In genomic region chr7:70367591-70368267, GRCm38 (mm10) we compare ENCODE assay signal across 8 mouse cellular contexts. TPM values are rescaled to one million over a fixed set of nuclear protein-coding genes. Genes with fewer than 3 reads are reported as not detected.
DNase-seq lines count a peak whose midpoint lies in the region; ATAC-seq and TF ChIP-seq lines count a peak whose summit lies in the region.

No protein-coding gene starts in this region.

- peak overlapping the region; percentile 83 for H3K4me2 ChIP-seq in lung, postnatal 0 days (replicated peaks; ENCODE audit: low read depth, low read length)
- H3K4me2 ChIP-seq in heart, embryonic 15.5 days = peak overlapping the region; percentile 41
- peak overlapping the region; percentile 49 for H3K4me2 ChIP-seq in neural tube, embryonic 14.5 days (ENCODE audit: low read depth, low read length)

- no peaks in the 10 kb centered on the region for H3K36me3 ChIP-seq in lung, postnatal 0 days (ENCODE audit: insufficient read depth, low read length)
- H3K36me3 ChIP-seq in heart, embryonic 15.5 days = no peaks in the 10 kb centered on the region
- no peaks in the 10 kb centered on the region for H3K36me3 ChIP-seq in neural tube, embryonic 14.5 days (ENCODE audit: control insufficient read depth, insufficient read depth, low read length)

- TF ChIP-seq CTCF in lung, postnatal 0 days (IDR thresholded peaks at IDR 0.05) = no peak
- TF ChIP-seq CTCF in left cerebral cortex, adult 2 months (IDR thresholded peaks at IDR 0.05) = no peak

- DNase-seq in lung, postnatal 0 days (ENCODE audit: low spot score) = peak; percentile 27
- no peak for DNase-seq in lung, postnatal 14 days
- DNase-seq in kidney, postnatal 14 days = peak; percentile 78
- DNase-seq in right cerebral cortex, postnatal 14 days = no peak
- no peak for DNase-seq in left cerebral cortex, adult 2 months (ENCODE audit: extremely low spot score in 1 of 2, low spot score in 2 of 2)
- no peak for DNase-seq in gastrocnemius, adult 18-20 months (ENCODE audit: low spot score)

- TF ChIP-seq EP300 in lung, postnatal 0 days (IDR thresholded peaks at IDR 0.05) = no peak

- WGBS in lung, postnatal 0 days = 41% methylated on average over 16 of the region's 16 CpGs
- WGBS in heart, embryonic 15.5 days = 24% methylated on average over 16 of the region's 16 CpGs
- WGBS in neural tube, embryonic 14.5 days = 11% methylated on average over 16 of the region's 16 CpGs

- H3K9ac ChIP-seq in lung, postnatal 0 days (replicated peaks; ENCODE audit: low read depth) = peak overlapping the region; percentile 29; the same call in 1 of the 2 replicates
- no peak overlapping the region for H3K9ac ChIP-seq in heart, embryonic 15.5 days
- no peak overlapping the region for H3K9ac ChIP-seq in neural tube, embryonic 14.5 days (replicated peaks; ENCODE audit: low read depth, low read length)

- H3K4me3 ChIP-seq in lung, postnatal 0 days (ENCODE audit: low read depth, low read length) = peak overlapping the region; percentile 50; the same call in 1 of the 2 replicates
- H3K4me3 ChIP-seq in heart, embryonic 15.5 days = peak overlapping the region; percentile 5; the same call in 1 of the 2 replicates
- H3K4me3 ChIP-seq in neural tube, embryonic 14.5 days (ENCODE audit: low read depth, low read length) = peak overlapping the region; percentile 45; the same call in 1 of the 2 replicates
- no peak overlapping the region for H3K4me3 ChIP-seq in left cerebral cortex, adult 2 months

- no peaks in the 10 kb centered on the region for H3K9me3 ChIP-seq in lung, postnatal 0 days (ENCODE audit: low read length)
- H3K9me3 ChIP-seq in heart, embryonic 15.5 days (replicated peaks) = no peaks in the 10 kb centered on the region
- H3K9me3 ChIP-seq in neural tube, embryonic 14.5 days (ENCODE audit: control insufficient read depth, low read length) = no peaks in the 10 kb centered on the region

- peak overlapping the region; percentile 84; the same call in 1 of the 2 replicates for H3K27ac ChIP-seq in lung, postnatal 0 days (ENCODE audit: low read length)
- H3K27ac ChIP-seq in heart, embryonic 15.5 days = no peak overlapping the region
- no peak overlapping the region for H3K27ac ChIP-seq in neural tube, embryonic 14.5 days (ENCODE audit: low read depth, low read length)
- no peak overlapping the region; the same call in 1 of the 2 replicates for H3K27ac ChIP-seq in left cerebral cortex, adult 2 months

- no peaks in the 10 kb centered on the region for H3K27me3 ChIP-seq in lung, postnatal 0 days (replicated peaks; ENCODE audit: insufficient read depth, low read length)
- H3K27me3 ChIP-seq in heart, embryonic 15.5 days = peaks cover 83% of the 10 kb centered on the region
- peaks cover 22% of the 10 kb centered on the region for H3K27me3 ChIP-seq in neural tube, embryonic 14.5 days (ENCODE audit: control insufficient read depth, insufficient read depth, low read length)

- intact Hi-C loops in left cerebral cortex, adult 2 months (cut with DNase I) = loop anchor here (2.0 to 10.0 kb wide), 5 partner anchors 85 to 1777 kb away; no protein-coding TSS in a partner anchor

- ATAC-seq in lung, postnatal 0 days = no peak
- ATAC-seq in heart, embryonic 15.5 days (replicated peaks; ENCODE audit: insufficient number of reproducible peaks, insufficient read depth, low FRiP score, low read depth) = 0 out of 2 replicates have a peak, but pooled peaks have one; percentile 36
- no peak for ATAC-seq in neural tube, embryonic 14.5 days (ENCODE audit: low read depth)

- peaks cover 5% of the 10 kb centered on the region; the same call in 1 of the 2 replicates for H3K4me1 ChIP-seq in lung, postnatal 0 days (ENCODE audit: insufficient read depth, low read depth, low read length)
- peaks cover 16% of the 10 kb centered on the region for H3K4me1 ChIP-seq in heart, embryonic 15.5 days (replicated peaks)
- H3K4me1 ChIP-seq in neural tube, embryonic 14.5 days (ENCODE audit: control insufficient read depth, insufficient read depth, low read length) = peaks cover 3% of the 10 kb centered on the region; the same call in 1 of the 2 replicates

RNA-seq across cellular contexts. Expression of gene Nr2f2, which starts 1.2 kb away (rescaled TPM):
- 72.7 and 89.1 TPM in 2 replicates for polyA plus RNA-seq in lung, postnatal 0 days (2015; fragmentation: Nextera tagmentation; extraction: Ambion mirVana)
- polyA plus RNA-seq in heart, embryonic 15.5 days (2015; fragmentation: Nextera tagmentation; extraction: Ambion mirVana) = 25.1 and 27.6 TPM in 2 replicates
- 72.9 and 89.2 TPM in 2 replicates for polyA plus RNA-seq in neural tube, embryonic 14.5 days (2014; fragmentation: Nextera tagmentation; extraction: Ambion mirVana)
- 10 to 100 TPM; 38.9 to 45.2 TPM for total RNA-seq in left cerebral cortex, adult 2 months (2021)
- 10 to 100 TPM; 18.6 to 25.1 TPM for total RNA-seq in gastrocnemius, adult 18-20 months (2021)

Comparison
In these comparisons a context has a peak if more than half of its experiments do, and no peak if none do; other contexts are left out.
1. DNase-seq: peak in lung, postnatal 0 days (single experiment) and kidney, postnatal 14 days (single experiment); none in lung, postnatal 14 days (single experiment), right cerebral cortex, postnatal 14 days (single experiment), left cerebral cortex, adult 2 months (0 of 2) and gastrocnemius, adult 18-20 months (single experiment).
2. Peak in every context shown above with its lines, with median percentiles within 50 percentile points of each other: H3K4me2 ChIP-seq.